Mouse (Mus musculus): ENCODE results near the gene Gm16506. TPM values are rescaled to one million over a fixed set of nuclear protein-coding genes. Genes with fewer than 3 reads are reported as not detected.
"Not testable (repeated sequence)": the region's sequence is repeated elsewhere in the genome, so short reads cannot be mapped to it uniquely, and the experiment has no call there.

Gene Gm16506
- not detected in 2 replicates for polyA plus RNA-seq (2012; rRNA removed)
- not detected in 2 replicates for polyA plus RNA-seq (2014; fragmentation: Nextera tagmentation; extraction: Ambion mirVana)

DNA sequence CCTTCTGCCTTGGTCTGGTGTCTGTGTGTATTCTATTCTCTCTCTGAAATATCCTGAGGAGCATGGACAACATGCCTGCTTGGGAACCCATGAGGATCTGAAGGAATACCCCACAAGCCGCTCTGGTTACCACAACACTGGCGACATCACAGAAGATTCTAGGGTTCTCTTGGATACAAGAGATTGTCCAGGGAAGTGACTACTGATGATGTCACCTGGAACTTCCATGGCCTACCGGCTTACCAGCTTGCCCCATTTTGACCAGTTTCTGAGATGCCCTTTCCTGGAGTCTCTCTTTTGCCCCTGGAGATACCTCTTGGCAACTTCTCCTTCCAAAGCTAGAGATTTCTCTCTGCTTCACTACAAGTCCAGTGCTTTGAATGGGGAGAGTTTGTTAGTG is at the start of gene Gm16506:
Gene Gm16506 (minus strand): TSS at position 101 of the 400 bp plus-strand sequence.
- 76% methylated on average over 2 of the region's 3 CpGs for WGBS (ENCODE audit: insufficient replicate concordance)
- H3K27me3 ChIP-seq (ENCODE audit: control insufficient read depth, insufficient read depth, low read length); H3K27ac ChIP-seq; H3K4me3 ChIP-seq (ENCODE audit: insufficient read depth in 1 of 2, low read depth in 2 of 2, low read length in 2 of 2); H3K36me3 ChIP-seq (replicated peaks; ENCODE audit: control insufficient read depth, insufficient read depth, low read depth); H3K4me2 ChIP-seq (ENCODE audit: low read depth); H3K4me1 ChIP-seq (replicated peaks; ENCODE audit: control insufficient read depth in 2 of 2, insufficient read depth in 2 of 2, low read length in 1 of 2); H3K9me3 ChIP-seq (ENCODE audit: control insufficient read depth, low read length); ATAC-seq (ENCODE audit: insufficient read depth); DNase-seq (ENCODE audit: low read depth in 3 of 3, low spot score in 3 of 3); H3K9ac ChIP-seq (replicated peaks): not testable (repeated sequence)

DNA sequence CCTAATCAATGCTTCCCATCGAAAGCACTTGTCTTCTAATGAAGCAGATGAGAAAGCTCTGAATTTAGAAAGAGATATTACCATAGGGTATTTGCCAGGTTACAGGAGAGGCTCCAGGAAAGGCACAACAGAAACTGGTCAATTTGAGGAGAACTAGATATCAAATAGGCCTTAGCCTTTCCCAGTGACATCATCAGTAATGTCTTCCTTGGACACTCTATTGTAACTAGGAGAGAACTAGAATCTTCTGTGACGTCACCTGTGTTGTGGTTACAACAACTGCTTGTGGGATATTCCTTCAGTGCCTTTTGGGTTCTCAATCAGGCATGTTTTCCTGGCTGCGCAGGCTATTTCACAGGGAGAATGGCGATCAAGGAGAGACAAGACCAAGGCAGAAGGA is 20.3 kb upstream of the Gm16506 start, which contains the start of gene Gm6526:
Gene Gm6526 (plus strand): TSS at position 301 of the 400 bp plus-strand sequence.
- not testable (repeated sequence) for H3K4me2 ChIP-seq (ENCODE audit: low read depth); H3K36me3 ChIP-seq (replicated peaks; ENCODE audit: control insufficient read depth, insufficient read depth, low read depth); DNase-seq (ENCODE audit: low read depth in 3 of 3, low spot score in 3 of 3); H3K4me3 ChIP-seq (ENCODE audit: insufficient read depth in 1 of 2, low read depth in 2 of 2, low read length in 2 of 2); H3K27me3 ChIP-seq (ENCODE audit: control insufficient read depth, insufficient read depth, low read length); H3K9ac ChIP-seq (replicated peaks); H3K9me3 ChIP-seq (ENCODE audit: control insufficient read depth, low read length); ATAC-seq (ENCODE audit: insufficient read depth); H3K4me1 ChIP-seq (replicated peaks; ENCODE audit: control insufficient read depth in 2 of 2, insufficient read depth in 2 of 2, low read length in 1 of 2); H3K27ac ChIP-seq
- 60% methylated on average over 4 of the region's 4 CpGs for WGBS (ENCODE audit: insufficient replicate concordance)

DNA sequence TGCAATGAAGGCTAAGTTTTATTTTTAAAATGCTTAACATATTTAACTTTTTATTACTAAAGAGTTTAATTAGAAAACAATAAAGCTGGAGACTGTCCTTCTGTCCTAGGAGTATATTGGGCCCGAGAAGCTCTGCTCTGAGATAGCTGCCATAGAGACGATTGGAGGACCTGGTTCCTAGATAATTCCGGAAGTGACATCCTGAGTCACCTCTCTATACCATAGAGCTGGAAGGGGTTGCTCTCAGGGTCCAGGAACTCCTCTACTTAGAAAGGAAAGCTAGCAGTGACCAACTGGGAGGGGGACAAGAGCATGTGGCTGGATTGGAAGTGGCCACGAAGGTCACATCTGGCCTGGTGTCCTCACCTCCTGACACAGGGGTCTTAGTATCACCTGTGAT is 29.7 kb downstream of the Gm16506 start, which contains the start of gene Gm7324:
Gene Gm7324 (plus strand): TSS at position 208 of the 400 bp plus-strand sequence.
- not testable (repeated sequence) for H3K9me3 ChIP-seq (ENCODE audit: control insufficient read depth, low read length); H3K9ac ChIP-seq (replicated peaks); H3K4me3 ChIP-seq (ENCODE audit: insufficient read depth in 1 of 2, low read depth in 2 of 2, low read length in 2 of 2); H3K36me3 ChIP-seq (replicated peaks; ENCODE audit: control insufficient read depth, insufficient read depth, low read depth); H3K4me2 ChIP-seq (ENCODE audit: low read depth); H3K4me1 ChIP-seq (replicated peaks; ENCODE audit: control insufficient read depth in 2 of 2, insufficient read depth in 2 of 2, low read length in 1 of 2); DNase-seq (ENCODE audit: low read depth in 3 of 3, low spot score in 3 of 3); ATAC-seq (ENCODE audit: insufficient read depth); H3K27me3 ChIP-seq (ENCODE audit: control insufficient read depth, insufficient read depth, low read length); H3K27ac ChIP-seq
- 59% methylated on average over 4 of the region's 4 CpGs for WGBS (ENCODE audit: insufficient replicate concordance)

DNA sequence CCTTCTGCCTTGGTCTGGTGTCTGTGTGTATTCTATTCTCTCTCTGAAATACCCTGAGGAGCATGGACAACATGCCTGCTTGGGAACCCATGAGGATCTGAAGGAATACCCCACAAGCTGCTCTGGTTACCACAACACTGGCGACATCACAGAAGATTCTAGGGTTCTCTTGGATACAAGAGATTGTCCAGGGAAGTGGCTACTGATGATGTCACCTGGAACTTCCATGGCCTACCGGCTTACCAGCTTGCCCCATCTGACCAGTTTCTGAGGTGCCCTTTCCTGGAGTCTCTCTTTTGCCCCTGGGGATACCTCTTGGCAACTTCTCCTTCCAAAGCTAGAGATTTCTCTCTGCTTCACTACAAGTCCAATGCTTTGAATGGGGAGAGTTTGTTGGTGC is 50.2 kb downstream of the Gm16506 start, which contains the start of gene Gm8165:
Gene Gm8165 (minus strand): TSS at position 101 of the 400 bp plus-strand sequence.
- H3K27ac ChIP-seq; H3K4me3 ChIP-seq (ENCODE audit: insufficient read depth in 1 of 2, low read depth in 2 of 2, low read length in 2 of 2); H3K9me3 ChIP-seq (ENCODE audit: control insufficient read depth, low read length); ATAC-seq (ENCODE audit: insufficient read depth); H3K9ac ChIP-seq (replicated peaks); H3K4me1 ChIP-seq (replicated peaks; ENCODE audit: control insufficient read depth in 2 of 2, insufficient read depth in 2 of 2, low read length in 1 of 2); H3K36me3 ChIP-seq (replicated peaks; ENCODE audit: control insufficient read depth, insufficient read depth, low read depth); DNase-seq (ENCODE audit: low read depth in 3 of 3, low spot score in 3 of 3); H3K4me2 ChIP-seq (ENCODE audit: low read depth); H3K27me3 ChIP-seq (ENCODE audit: control insufficient read depth, insufficient read depth, low read length): not testable (repeated sequence)
- WGBS (ENCODE audit: insufficient replicate concordance) = no CpG with 5 or more reads among the region's 2 CpGs

Other genes with a start within 250 kb of the Gm16506 start
- not detected in 2 replicates for gene Gm5799, start 183.9 kb downstream of the Gm16506 start, polyA plus RNA-seq (2012; rRNA removed)
- gene Gm5799, start 183.9 kb downstream of the Gm16506 start, polyA plus RNA-seq (2014; fragmentation: Nextera tagmentation; extraction: Ambion mirVana) = not detected in 2 replicates
- not detected in 2 replicates for gene Gm17654, start 148.3 kb downstream of the Gm16506 start, polyA plus RNA-seq (2012; rRNA removed)
- not detected in 2 replicates for gene Gm17654, start 148.3 kb downstream of the Gm16506 start, polyA plus RNA-seq (2014; fragmentation: Nextera tagmentation; extraction: Ambion mirVana)
- gene Gm10375, start 119.5 kb downstream of the Gm16506 start, polyA plus RNA-seq (2012; rRNA removed) = not detected in 2 replicates
- gene Gm10375, start 119.5 kb downstream of the Gm16506 start, polyA plus RNA-seq (2014; fragmentation: Nextera tagmentation; extraction: Ambion mirVana) = not detected in 2 replicates
- not detected in 2 replicates for gene Gm8165, start 50.3 kb downstream of the Gm16506 start, polyA plus RNA-seq (2012; rRNA removed)
- gene Gm8165, start 50.3 kb downstream of the Gm16506 start, polyA plus RNA-seq (2014; fragmentation: Nextera tagmentation; extraction: Ambion mirVana) = not detected in 2 replicates
- 0.25 and 0.34 TPM in 2 replicates for gene Gm7324, start 29.7 kb downstream of the Gm16506 start, polyA plus RNA-seq (2012; rRNA removed)
- 0.58 and 0.70 TPM in 2 replicates for gene Gm7324, start 29.7 kb downstream of the Gm16506 start, polyA plus RNA-seq (2014; fragmentation: Nextera tagmentation; extraction: Ambion mirVana)
- not detected in 2 replicates for gene Gm6526, start 20.4 kb upstream of the Gm16506 start, polyA plus RNA-seq (2012; rRNA removed)
- not detected in 2 replicates for gene Gm6526, start 20.4 kb upstream of the Gm16506 start, polyA plus RNA-seq (2014; fragmentation: Nextera tagmentation; extraction: Ambion mirVana)
- gene Gm8180, start 57.3 kb upstream of the Gm16506 start, polyA plus RNA-seq (2012; rRNA removed) = not detected in 2 replicates
- gene Gm8180, start 57.3 kb upstream of the Gm16506 start, polyA plus RNA-seq (2014; fragmentation: Nextera tagmentation; extraction: Ambion mirVana) = not detected in 2 replicates
- 8.8 and 18.7 TPM in 2 replicates for gene Ear1, start 148.0 kb upstream of the Gm16506 start, polyA plus RNA-seq (2012; rRNA removed)
- gene Ear1, start 148.0 kb upstream of the Gm16506 start, polyA plus RNA-seq (2014; fragmentation: Nextera tagmentation; extraction: Ambion mirVana) = 2.9 and 3.2 TPM in 2 replicates
- not detected in 2 replicates for gene Ear10, start 196.1 kb upstream of the Gm16506 start, polyA plus RNA-seq (2012; rRNA removed)
- not detected in 2 replicates for gene Ear10, start 196.1 kb upstream of the Gm16506 start, polyA plus RNA-seq (2014; fragmentation: Nextera tagmentation; extraction: Ambion mirVana)
- 7.5 and 11.1 TPM in 2 replicates for gene Gm8113, start 197.9 kb upstream of the Gm16506 start, polyA plus RNA-seq (2012; rRNA removed)
- gene Gm8113, start 197.9 kb upstream of the Gm16506 start, polyA plus RNA-seq (2014; fragmentation: Nextera tagmentation; extraction: Ambion mirVana) = 7.4 and 8.6 TPM in 2 replicates
- not detected in 2 replicates for gene Ang5, start 229.6 kb upstream of the Gm16506 start, polyA plus RNA-seq (2012; rRNA removed)
- gene Ang5, start 229.6 kb upstream of the Gm16506 start, polyA plus RNA-seq (2014; fragmentation: Nextera tagmentation; extraction: Ambion mirVana) = not detected in 2 replicates

Measured in liver, embryonic 14.5 days (tissue).